Mouse (Mus musculus): ENCODE measurements around the gene Adk. TPM values are rescaled to one million over a fixed set of nuclear protein-coding genes. Genes with fewer than 3 reads are reported as not detected.

Gene Adk
- polyA plus RNA-seq, 1 experiment from 2014 or later = 475 TPM

DNA sequence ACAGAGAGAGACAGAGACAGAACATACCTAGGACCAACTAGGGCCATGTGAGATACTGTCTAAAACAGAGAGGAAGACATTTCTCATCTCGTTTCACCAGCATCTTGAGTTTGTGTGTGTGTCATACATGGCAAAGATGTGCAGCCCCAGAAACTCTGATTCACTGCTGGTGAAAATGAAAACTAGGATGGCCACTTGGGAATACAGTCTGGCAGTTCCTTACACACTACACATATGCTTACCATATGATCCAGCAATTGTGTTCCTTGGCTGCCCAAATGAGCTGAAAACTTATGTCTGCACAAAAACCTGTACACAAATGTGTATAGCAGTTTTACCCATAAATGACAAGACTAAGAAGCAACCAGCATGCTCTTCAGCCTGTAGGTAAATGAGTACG, 388.2 kb downstream of the Adk start:
- Histone ChIP-seq H3K9me3 (ENCODE audit: low read length) (no peaks in the 10 kb centered on the region), H3K4me1 (ENCODE audit: insufficient read depth) (no peaks in the 10 kb centered on the region), H3K4me3 (ENCODE audit: low read depth, low read length) (no peak overlapping the region), H3K4me2 (ENCODE audit: low read depth, low read length) (no peak overlapping the region), H3K9ac (replicated peaks) (no peak overlapping the region), H3K36me3 (replicated peaks; ENCODE audit: insufficient read depth, low read length) (peaks cover 20% of the 10 kb centered on the region; the same call in 1 of the 2 replicates), H3K27ac (ENCODE audit: low read depth) (no peak overlapping the region), H3K27me3 (ENCODE audit: insufficient read depth, low read length) (no peaks in the 10 kb centered on the region)
- ATAC-seq (no peak), DNase-seq (no peak)
- 79% methylated on average over 2 of the region's 2 CpGs for WGBS (ENCODE audit: insufficient replicate concordance)
- no peak for TF ChIP-seq CTCF (IDR thresholded peaks at IDR 0.05; ENCODE audit: low read depth)
- TF ChIP-seq EP300 (IDR thresholded peaks at IDR 0.05; ENCODE audit: low read depth) = no peak

DNA sequence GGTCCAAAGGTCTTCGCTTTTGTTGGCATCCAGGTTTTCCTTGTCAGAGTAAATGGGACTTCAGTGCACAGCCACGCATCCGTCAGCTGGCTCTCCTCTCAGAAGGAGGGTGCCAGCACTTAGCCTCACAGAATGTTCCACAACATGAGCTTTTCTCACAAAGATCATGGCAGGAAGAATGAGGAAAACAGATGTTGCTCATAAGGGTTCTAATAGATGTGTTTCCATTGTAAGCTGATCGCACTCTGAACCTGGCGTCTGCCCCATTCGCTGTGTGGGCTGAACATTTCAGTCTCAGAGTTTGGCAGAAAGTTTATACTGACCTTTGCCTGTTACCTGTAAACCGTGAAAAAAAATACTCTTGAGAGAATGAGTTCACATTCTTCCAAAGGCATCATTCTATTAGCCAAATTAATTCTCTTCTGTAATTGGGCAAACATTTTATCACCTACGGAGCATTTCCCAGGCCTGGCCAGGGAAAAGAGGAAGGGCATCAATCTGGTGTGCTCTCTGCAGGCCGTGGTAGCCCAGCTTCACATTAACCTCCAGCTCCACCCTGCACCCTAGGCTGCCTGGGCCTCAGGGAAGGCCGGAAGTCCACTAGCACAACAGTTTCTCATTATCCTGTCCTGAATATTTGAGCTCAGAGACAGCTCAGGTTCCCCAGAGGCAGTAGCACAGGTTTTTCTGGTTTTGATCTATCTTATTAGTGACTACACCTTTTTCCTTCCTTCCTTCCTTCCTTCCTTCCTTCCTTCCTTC, 389.6 kb downstream of the Adk start:
- Histone ChIP-seq H3K4me2 (ENCODE audit: low read depth, low read length) (no peak overlapping the region), H3K4me3 (ENCODE audit: low read depth, low read length) (no peak overlapping the region), H3K36me3 (replicated peaks; ENCODE audit: insufficient read depth, low read length) (peaks cover 14% of the 10 kb centered on the region; the same call in 1 of the 2 replicates), H3K27me3 (ENCODE audit: insufficient read depth, low read length) (no peaks in the 10 kb centered on the region), H3K27ac (ENCODE audit: low read depth) (no peak overlapping the region), H3K9me3 (ENCODE audit: low read length) (no peaks in the 10 kb centered on the region), H3K9ac (replicated peaks) (no peak overlapping the region), H3K4me1 (ENCODE audit: insufficient read depth) (no peaks in the 10 kb centered on the region)
- DNase-seq (no peak), ATAC-seq (no peak)
- TF ChIP-seq CTCF (IDR thresholded peaks at IDR 0.05; ENCODE audit: low read depth) (no peak), EP300 (IDR thresholded peaks at IDR 0.05; ENCODE audit: low read depth) (no peak)
- WGBS (ENCODE audit: insufficient replicate concordance) = 85% methylated on average over 10 of the region's 10 CpGs

DNA sequence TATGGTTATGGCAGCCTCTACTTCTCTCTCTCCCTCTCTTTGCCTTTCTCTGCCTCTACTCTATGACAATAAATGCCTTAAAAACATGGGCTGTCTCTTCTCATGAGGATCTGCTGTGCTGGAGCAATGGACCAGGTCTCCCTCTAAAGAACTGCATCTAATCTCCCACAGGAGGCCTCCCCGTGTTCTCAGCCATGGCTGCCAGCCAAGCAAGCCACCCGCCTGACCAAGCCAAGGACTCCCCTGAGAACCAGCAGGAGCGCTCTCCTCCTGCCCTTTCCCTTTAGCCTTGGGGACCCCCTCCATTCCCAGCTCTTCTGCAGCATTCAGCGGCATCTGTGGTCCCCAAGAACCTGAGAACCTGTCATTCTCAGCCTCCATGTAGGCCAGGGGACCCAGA, 400.2 kb downstream of the Adk start:
- no peaks in the 10 kb centered on the region for H3K4me1 ChIP-seq (ENCODE audit: insufficient read depth)
- no peak overlapping the region for H3K27ac ChIP-seq (ENCODE audit: low read depth)
- H3K9me3 ChIP-seq (ENCODE audit: low read length) = no peaks in the 10 kb centered on the region
- ATAC-seq = no peak
- no peak for TF ChIP-seq EP300 (IDR thresholded peaks at IDR 0.05; ENCODE audit: low read depth)
- TF ChIP-seq CTCF (IDR thresholded peaks at IDR 0.05; ENCODE audit: low read depth) = no peak
- H3K4me2 ChIP-seq (ENCODE audit: low read depth, low read length) = no peak overlapping the region
- DNase-seq = no peak
- peaks cover 12% of the 10 kb centered on the region for H3K36me3 ChIP-seq (replicated peaks; ENCODE audit: insufficient read depth, low read length)
- H3K9ac ChIP-seq (replicated peaks) = no peak overlapping the region
- no peak overlapping the region for H3K4me3 ChIP-seq (ENCODE audit: low read depth, low read length)
- WGBS (ENCODE audit: insufficient replicate concordance) = 74% methylated on average over 4 of the region's 4 CpGs
- no peaks in the 10 kb centered on the region for H3K27me3 ChIP-seq (ENCODE audit: insufficient read depth, low read length)

DNA sequence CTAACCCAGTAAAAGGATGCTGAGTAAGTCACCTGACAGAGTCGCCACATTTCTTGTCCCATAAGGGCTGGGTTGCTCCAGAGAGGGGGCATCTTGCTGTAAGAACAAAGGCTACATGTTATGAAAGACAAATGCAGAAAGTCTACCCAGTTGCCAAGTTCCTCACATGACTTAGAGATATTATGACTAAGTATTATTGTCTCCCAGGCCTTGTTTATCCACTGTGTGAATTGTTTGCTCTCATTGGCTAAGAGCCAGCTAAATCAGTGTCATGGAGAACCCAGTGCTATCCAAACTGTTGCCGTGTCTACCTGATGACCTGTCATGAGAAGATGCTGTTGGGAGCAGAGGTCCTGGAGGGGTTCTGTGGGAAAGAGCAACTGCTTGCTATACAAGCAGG, 401.5 kb downstream of the Adk start:
- Histone ChIP-seq H3K9ac (replicated peaks) (no peak overlapping the region), H3K36me3 (replicated peaks; ENCODE audit: insufficient read depth, low read length) (peaks cover 4% of the 10 kb centered on the region; the same call in 1 of the 2 replicates), H3K4me2 (ENCODE audit: low read depth, low read length) (no peak overlapping the region), H3K27ac (ENCODE audit: low read depth) (no peak overlapping the region), H3K4me3 (ENCODE audit: low read depth, low read length) (no peak overlapping the region), H3K4me1 (ENCODE audit: insufficient read depth) (no peaks in the 10 kb centered on the region), H3K27me3 (ENCODE audit: insufficient read depth, low read length) (no peaks in the 10 kb centered on the region), H3K9me3 (ENCODE audit: low read length) (no peaks in the 10 kb centered on the region)
- ATAC-seq (peak; percentile 44; the same call in 1 of the 2 replicates), DNase-seq (no peak)
- TF ChIP-seq EP300 (IDR thresholded peaks at IDR 0.05; ENCODE audit: low read depth) = no peak
- TF ChIP-seq CTCF (IDR thresholded peaks at IDR 0.05; ENCODE audit: low read depth) = no peak
- WGBS (ENCODE audit: insufficient replicate concordance) = 62% methylated on average over 2 of the region's 2 CpGs

DNA sequence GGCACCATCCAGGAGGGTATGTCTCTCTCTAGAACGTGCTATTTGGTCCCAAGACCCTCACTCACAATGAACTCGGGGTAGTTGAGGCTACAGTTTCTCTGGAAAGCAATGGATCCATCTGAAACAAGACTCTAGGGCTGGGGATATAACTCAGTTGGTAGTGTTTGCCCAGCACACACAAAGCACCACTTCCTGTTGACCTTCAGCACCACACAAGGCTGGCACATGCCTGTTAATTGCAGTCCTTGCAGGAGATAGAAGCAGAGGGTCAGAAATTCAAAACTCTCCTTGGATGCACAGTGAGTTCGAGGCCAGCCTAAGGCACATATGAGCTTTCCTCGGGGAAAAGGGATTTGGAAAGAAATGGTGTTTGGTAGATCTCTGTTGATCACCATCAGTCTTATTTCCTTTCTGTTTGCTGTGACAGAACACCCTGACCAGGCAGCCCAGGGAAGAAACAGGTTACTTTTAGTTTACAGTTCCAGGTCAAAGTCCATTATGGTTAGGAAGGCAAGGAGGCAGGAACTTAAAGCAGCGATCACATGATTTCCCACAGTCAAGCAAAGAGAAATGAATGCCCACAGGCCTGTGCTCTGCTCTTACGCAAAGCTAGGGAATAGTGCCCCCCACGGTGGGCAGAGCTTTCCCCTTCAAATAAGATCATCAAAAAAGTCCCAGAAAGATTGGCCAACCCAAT, 403.4 kb downstream of the Adk start:
- 78% methylated on average over 7 of the region's 7 CpGs for WGBS (ENCODE audit: insufficient replicate concordance)
- no peak overlapping the region for H3K4me2 ChIP-seq (ENCODE audit: low read depth, low read length)
- no peaks in the 10 kb centered on the region for H3K36me3 ChIP-seq (replicated peaks; ENCODE audit: insufficient read depth, low read length)
- no peaks in the 10 kb centered on the region for H3K4me1 ChIP-seq (ENCODE audit: insufficient read depth)
- no peaks in the 10 kb centered on the region for H3K27me3 ChIP-seq (ENCODE audit: insufficient read depth, low read length)
- H3K4me3 ChIP-seq (ENCODE audit: low read depth, low read length) = no peak overlapping the region
- H3K27ac ChIP-seq (ENCODE audit: low read depth) = no peak overlapping the region
- DNase-seq = no peak
- no peak for TF ChIP-seq EP300 (IDR thresholded peaks at IDR 0.05; ENCODE audit: low read depth)
- TF ChIP-seq CTCF (IDR thresholded peaks at IDR 0.05; ENCODE audit: low read depth) = no peak
- H3K9ac ChIP-seq (replicated peaks) = no peak overlapping the region
- H3K9me3 ChIP-seq (ENCODE audit: low read length) = no peaks in the 10 kb centered on the region
- ATAC-seq = no peak

DNA sequence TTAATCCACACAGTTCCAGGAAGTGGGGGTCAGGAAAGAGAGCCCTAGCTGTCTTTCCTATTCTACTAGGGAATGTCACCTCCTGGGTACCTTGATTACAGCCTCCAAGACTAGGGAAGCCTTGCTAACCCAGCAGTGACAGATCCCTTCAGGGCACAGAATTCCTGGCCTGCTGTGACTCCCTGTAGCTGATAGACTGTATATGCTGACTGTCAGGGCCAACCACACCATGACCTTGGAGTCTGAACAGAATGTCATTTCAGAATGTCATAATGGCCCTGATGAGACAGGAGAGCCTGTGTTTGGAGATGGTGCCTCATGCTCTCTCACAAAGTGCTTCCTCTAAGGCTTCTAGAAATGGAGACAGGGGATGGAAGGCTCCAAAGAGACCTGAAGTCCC, 404.2 kb downstream of the Adk start:
- DNase-seq (no peak), ATAC-seq (no peak)
- Histone ChIP-seq H3K36me3 (replicated peaks; ENCODE audit: insufficient read depth, low read length) (no peaks in the 10 kb centered on the region), H3K4me2 (ENCODE audit: low read depth, low read length) (no peak overlapping the region), H3K4me3 (ENCODE audit: low read depth, low read length) (no peak overlapping the region), H3K27me3 (ENCODE audit: insufficient read depth, low read length) (no peaks in the 10 kb centered on the region), H3K9me3 (ENCODE audit: low read length) (no peaks in the 10 kb centered on the region), H3K27ac (ENCODE audit: low read depth) (no peak overlapping the region), H3K9ac (replicated peaks) (no peak overlapping the region), H3K4me1 (ENCODE audit: insufficient read depth) (no peaks in the 10 kb centered on the region)
- TF ChIP-seq EP300 (IDR thresholded peaks at IDR 0.05; ENCODE audit: low read depth) = no peak
- TF ChIP-seq CTCF (IDR thresholded peaks at IDR 0.05; ENCODE audit: low read depth) = no peak
